Mouse (Mus musculus) heart, postnatal 0 days (tissue): ENCODE results near the gene Plch2.

ENCODE experiments used
- CTCF ChIP-seq: IDR thresholded peaks from 2 replicates; pipeline ENCODE4 v1.5.1; 2016; ENCODE audit warnings: antibody characterized with exemption, control low read depth, low read depth
- EP300 ChIP-seq: IDR thresholded peaks from 2 replicates; pipeline ENCODE4 v1.6.1; 2016; ENCODE audit warnings: antibody characterized with exemption, low read depth

DNA sequence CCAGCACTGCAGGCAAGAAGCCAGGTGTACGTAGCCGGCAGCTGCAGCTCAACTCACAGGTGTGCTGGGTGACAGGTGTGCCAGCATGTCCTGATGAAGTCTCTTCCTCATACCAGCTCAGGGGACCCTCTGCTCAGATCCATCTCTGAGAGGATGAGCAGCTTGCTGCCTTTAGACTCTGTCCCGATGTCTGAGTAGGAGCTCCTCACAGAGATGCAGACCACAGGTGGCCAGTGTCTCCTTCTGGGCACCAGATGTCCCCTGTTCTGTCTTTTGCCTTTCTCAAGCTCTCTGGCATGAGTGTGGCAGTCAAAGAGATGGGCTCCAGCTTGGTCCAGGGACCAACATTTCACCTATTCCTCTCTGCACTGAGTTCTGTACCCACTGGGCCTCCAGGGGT, 48.9 kb downstream of the Plch2 start:
- TF ChIP-seq CTCF (no peak), EP300 (no peak)
